Mouse (Mus musculus): Measurements from ENCODE around the gene Col11a2. TPM values are rescaled to one million over a fixed set of nuclear protein-coding genes. Genes with fewer than 3 reads are reported as not detected.

Col11a2 gene
- total RNA-seq, 2 experiments from 2014 or later: 0.42 to 2.9 TPM

DNA sequence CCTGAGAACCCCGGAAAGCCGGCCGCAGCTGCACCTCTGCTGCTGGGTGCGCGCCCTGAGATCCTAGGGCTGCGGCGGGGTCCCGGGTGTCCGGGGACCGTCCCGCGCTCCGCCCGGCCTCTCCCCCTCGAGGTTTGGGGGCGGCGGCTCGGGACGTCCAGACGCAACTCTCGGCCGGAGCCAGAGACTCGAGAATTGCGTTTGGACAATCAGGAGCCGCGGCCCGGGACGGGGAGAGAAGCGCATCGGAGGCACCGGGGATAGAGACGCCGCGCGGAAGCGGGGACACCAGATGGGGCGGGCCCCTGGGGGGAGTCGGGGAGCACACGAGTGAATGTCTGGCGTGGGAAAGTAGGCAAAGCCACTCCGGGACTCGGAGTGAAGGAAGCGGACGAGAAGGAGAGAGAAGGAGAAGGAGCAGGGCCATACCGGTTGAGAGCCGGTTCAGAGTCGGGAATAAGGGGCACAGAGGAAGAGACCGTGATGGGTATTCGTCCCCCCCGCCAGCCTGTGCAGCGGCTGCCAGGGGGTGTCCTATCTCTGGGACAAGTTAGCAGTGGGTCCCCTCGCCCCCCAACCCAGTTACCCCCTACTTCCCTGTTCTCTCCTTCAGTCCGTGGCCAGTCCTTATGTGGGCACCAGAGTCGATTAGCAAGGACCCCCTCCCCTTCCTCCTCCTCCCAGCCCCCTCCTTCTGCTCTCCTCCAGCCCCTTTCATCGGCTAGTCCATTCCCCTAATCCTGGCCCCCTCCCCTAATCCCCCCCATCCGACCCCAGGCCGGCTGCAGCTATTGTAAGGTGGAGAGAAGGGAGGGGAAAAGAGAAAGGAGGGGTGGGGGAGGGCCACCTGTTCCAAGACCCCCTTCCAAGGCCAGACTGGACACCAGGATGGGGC, 14.1 kb upstream of the Col11a2 start:
- no peak for ATAC-seq (replicated peaks; ENCODE audit: low FRiP score, poor library complexity, severe bottlenecking)

DNA sequence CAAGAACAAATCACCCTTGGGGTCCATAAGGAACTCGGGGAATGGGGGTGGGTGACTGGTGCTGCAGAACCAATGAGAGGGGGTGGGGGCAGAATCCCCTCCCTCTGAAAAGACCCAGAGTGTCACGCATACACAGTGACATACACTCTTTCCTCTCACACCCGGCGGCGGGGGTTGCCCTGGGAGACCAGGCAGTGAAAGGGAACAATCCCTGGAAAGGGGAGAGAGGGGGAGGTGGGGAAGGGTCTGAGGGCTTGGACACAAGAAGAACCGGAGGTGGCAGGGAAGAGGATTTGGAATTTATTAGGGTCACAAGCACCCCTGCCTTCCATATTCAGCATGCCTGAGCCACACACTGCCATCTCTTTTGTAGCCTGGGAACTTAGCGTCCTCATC, 13.5 kb upstream of the Col11a2 start:
- ATAC-seq (replicated peaks; ENCODE audit: low FRiP score, poor library complexity, severe bottlenecking): no peak

DNA sequence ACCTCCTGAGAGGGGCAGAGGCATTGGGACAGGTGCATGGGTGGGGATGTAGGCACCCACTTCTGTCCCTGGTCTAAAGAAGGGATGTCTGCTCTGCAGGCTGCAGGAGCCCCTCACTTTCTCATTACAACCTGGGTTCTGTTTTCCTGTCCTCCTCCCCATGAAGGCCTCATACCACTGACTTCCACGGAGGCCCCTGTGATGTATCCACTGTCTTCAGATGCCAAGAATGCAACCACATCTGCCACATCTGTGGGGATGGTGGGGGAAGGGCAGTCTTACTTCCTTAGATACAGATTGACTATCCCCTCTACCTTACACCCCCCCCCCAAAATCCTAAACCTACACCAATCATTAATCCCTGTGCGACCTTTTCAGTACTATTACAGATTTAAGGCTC, 13.0 kb upstream of the Col11a2 start:
- ATAC-seq (replicated peaks; ENCODE audit: low FRiP score, poor library complexity, severe bottlenecking): no peak

DNA sequence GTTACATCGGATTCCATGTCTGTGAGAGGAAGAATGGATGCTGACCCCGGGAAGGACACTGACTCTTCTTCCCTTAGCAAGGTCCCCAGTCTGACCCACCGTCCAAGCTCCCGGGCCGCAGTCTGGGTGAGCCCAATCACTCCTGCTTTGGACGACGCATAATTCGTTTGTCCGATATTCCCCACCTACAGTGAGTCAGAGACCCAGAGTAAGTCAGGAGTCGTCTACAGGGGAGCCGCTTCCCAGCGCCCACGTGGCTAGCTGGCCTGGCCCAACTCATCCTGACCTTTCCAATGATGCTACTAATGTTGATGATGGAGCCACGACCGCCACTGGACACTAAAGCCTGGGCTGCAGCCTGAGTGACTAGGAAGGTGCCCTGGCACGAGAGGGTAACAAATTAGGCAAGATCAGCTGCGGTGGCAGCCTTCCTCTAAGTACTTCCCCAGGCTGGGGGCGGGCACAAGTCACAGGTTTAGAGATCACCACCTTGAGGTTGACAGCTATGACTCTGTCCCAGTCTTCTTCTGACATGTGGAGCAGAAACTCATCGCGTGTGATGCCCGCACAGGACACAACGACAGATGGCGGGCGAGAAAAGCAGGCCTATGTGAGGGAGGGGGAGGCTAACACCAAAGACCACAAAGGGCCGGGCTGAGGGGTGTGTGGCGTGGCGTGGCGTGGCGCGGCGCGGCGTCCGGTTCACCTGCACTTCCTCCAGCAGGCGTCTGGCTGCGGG, 12.2 kb upstream of the Col11a2 start:
- no peak for ATAC-seq (replicated peaks; ENCODE audit: low FRiP score, poor library complexity, severe bottlenecking)

DNA sequence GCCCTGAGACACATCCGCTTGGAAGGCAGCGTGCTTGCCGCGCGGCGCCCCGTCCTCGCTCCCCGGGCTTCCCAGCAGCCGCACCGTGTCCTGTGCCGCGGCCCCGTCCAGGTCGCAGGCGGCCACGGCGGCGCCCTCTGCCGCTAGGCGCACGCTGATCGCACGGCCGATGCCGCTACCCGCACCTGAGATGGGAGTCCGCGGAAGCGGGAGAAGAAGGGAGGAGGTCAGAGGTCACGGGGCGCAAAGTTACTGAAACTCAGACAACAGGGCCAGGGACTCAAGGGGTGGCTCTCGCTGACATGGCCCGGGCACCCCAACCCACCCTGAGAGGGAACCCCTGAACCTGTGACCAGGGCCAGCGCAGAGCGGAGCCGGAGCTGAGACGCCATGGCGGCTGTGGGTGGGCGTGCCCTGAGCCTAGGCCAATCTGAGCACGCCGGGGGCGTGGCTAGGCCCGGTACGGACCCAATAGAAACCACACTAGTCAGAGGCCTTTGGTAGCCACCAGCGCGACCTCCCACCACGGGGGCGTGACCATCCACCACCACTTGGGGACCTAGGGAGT, 11.5 kb upstream of the Col11a2 start, which contains the start of gene H2-Ke6:
TSS of gene H2-Ke6 (minus strand) at position 405 of the 568 bp plus-strand sequence.
- peak; percentile 72 for ATAC-seq (replicated peaks; ENCODE audit: low FRiP score, poor library complexity, severe bottlenecking)

DNA sequence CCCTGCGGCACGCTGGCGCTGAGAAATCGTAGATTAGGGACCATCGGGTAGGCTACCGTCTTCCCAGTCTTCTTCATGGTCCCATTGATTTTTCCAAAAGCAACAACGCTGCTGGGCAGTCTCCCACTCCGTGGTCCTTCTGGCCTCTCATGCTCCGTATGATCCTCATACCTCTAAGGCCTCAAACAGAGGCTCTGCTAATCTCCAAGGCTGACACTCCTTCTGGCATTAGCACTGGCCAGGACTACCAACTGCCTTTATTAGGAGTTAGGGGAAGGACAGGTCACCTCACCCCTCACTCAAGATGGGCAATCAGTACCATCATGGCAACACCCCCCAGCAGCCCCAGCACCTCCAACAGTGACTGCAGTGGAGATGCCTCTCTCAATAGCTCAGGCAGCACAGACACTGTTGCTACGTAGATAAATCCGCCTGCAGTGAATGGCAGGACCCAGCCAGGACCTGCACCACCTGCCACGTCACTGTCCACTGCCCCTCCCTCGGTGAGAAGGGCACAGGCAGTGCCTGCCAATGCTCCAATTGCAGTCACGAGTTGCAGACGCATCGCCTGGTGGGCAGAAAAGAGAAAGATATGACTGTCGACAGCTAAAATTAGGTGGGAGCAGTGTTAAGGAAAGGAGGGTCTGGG, 10.6 kb upstream of the Col11a2 start:
- no peak for ATAC-seq (replicated peaks; ENCODE audit: low FRiP score, poor library complexity, severe bottlenecking)

DNA sequence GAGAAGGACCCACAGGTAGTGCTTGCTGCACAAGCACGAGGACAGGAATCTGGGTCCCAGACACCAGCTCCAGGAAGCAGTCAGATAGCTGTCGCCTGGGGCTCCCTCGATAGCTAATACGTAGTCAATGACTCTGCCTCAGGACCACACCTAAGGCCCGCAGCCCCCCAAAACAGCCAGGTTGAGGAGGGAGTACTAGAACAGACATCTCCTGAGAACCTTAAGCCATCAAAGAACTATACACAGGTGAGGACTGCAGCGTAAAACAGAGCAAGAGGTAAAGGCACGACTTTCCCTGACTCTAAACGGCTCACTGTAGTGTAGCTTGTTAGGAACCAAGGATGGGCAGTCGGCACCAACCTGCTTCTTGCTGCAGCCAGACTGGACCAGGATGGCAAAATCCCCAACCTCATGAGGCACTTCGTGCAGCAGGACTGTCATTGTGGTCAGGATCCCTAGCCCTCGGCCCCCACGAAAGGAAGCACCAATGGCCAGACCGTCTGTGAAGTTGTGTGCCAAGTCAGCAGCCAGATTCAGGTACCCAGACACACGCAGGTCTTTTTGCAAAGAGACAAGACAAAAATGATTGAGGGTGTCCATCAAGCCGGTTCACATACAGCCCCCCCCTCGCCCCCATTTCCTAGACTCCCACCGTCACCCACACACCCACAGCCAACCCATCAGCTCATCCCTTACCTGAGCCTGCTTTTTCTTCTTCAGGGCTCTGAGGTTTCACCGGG, 9.9 kb upstream of the Col11a2 start:
- no peak for ATAC-seq (replicated peaks; ENCODE audit: low FRiP score, poor library complexity, severe bottlenecking)

DNA sequence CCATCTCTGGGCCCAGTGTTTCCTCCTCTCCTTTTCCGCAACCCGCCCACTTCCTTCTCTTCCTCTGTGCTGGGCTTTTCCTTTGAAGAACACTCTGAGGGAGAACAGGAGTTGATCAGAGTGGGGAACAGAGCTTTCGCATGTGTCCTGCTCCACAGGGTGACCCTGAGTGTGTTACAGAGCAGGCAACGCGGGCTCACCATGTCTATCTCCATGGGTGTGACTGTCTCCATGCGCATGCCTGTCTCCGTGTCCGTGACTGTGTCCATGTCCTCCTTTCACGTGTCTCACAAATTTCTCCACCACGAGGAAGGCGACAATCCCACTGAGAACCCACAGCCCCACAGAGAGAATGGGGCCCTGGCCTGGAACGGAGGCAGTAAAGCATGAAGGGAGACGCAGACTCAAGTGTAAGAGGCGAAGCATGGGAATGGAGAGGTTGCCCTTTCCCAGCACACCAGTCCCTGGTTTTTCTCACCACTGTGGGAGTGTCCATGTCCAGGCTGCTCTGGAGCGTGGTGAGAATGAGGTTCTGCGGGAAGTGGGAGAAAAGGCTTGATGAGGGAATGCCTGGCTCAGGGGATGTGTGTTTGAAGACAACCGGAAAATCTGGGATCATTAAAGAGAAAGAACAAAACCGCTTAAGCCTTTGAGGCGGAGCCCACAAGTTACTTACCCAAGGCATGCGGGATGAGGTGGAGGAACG, 9.2 kb upstream of the Col11a2 start:
- ATAC-seq (replicated peaks; ENCODE audit: low FRiP score, poor library complexity, severe bottlenecking): no peak

DNA sequence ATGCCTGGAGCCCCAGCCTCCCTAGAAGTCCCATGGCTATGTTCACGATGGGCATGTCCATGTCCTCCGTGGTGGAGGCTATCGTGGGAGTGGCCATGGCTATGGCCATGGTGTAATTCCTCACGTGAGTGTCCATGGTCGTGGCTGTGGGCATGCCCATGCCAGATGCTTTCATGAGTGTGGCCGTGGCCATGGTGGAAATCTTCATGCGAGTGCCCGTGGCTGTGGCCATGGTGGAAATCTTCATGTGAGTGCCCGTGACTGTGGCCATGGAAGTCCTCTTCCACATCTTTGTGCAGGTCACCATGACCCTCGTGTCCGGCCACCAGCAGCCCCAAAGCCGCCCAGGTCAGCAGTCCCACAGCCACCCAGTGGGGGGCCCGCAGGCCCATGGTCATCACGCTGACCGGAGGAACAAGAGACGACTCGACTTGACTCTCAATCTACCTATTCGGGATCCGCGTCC, 8.3 kb upstream of the Col11a2 start:
- peak; percentile 5; the same call in 1 of the 2 replicates for ATAC-seq (replicated peaks; ENCODE audit: low FRiP score, poor library complexity, severe bottlenecking)

DNA sequence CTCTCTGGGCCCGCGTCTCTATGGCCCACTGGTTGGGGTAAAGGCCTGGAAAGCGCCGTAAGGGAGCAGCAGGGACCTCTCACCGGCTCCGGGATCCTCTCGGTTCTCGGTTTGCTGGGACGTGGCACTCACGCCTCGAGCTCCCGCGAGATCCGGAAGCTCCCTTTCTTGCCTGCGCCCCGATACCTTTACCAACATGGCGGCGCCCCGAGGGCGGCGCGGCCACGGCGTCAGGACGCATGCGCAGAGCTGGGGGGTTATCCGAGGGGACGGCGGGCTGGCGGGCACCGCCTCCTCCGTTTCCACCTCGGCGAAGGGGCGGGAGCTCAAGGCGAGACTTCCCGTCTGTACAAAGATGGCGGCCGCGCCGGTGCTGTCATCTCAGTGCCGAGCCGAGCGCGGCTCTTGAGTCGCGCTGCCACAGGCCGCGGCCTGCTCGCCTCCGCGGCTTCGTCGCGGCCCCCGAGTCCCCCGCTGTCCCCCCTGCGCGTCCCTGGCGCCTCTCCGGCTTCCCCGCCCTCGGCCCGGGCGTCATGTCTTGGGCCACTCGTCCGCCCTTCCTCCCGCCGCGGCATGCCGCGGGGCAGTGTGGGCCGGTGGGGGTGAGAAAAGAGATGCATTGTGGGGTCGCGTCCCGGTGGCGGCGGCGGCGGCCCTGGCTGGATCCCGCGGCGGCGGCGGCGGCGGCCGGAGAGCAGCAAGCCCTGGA, 7.6 kb upstream of the Col11a2 start, which contains the start of the genes Slc39a7 and Rxrb:
TSS of gene Slc39a7 (minus strand) at position 218 of the 709 bp plus-strand sequence.
TSS of gene Rxrb (plus strand) at position 348 of the 709 bp plus-strand sequence.
- ATAC-seq (replicated peaks; ENCODE audit: low FRiP score, poor library complexity, severe bottlenecking): peak; percentile 78

DNA sequence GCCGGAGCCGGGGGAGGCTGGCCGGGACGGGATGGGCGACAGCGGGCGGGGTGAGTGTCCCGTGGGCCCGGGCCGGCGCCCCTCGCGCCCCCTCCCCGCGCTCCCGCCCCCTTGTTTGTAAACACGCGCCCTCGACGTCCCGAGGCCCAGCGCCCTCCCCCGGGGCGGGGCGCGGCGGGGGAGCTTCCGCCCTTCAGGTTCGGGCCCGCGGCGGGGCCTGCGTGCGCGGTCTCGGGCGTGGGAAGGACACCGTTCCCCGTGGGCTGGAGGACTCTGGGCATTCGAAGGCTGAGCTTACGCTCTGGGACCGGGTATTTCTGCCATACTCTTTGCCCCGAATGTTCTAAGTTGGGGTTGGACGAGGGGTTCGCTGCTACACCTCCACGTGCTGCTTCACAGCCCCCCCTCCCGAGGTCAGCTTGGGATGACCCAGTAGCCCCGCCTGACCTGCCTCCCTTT, 7.0 kb upstream of the Col11a2 start:
- ATAC-seq (replicated peaks; ENCODE audit: low FRiP score, poor library complexity, severe bottlenecking): peak; percentile 30; the same call in 1 of the 2 replicates

DNA sequence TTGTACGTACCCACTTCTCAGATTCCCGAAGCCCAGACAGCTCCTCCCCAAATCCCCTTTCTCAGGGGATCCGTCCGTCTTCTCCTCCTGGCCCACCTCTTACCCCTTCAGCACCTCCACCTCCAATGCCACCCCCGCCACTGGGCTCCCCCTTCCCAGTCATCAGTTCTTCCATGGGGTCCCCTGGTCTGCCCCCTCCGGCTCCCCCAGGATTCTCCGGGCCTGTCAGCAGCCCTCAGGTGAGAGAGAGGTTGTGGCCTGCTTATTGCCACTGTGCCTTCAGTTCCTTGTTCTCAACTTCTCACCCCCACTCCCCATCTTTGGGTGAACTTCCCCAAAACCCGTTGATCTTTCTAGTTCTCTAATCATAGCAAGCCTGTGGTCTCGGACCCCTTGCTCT, 6.4 kb upstream of the Col11a2 start:
- ATAC-seq (replicated peaks; ENCODE audit: low FRiP score, poor library complexity, severe bottlenecking): no peak

DNA sequence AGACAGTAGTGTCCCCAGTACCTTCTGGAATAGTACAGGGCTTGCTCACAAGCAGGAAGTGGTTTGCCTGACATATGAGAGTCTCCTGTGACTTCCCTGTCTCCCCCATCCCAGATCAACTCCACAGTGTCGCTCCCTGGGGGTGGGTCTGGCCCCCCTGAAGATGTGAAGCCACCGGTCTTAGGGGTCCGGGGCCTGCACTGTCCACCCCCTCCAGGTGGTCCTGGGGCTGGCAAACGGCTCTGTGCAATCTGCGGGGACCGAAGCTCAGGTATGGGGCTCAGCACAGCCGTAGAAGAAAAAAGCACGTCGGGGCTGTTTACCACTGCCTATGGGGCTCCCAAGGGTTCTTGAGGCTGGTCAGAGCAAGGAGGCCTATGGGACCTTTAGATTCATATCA, 5.8 kb upstream of the Col11a2 start:
- no peak for ATAC-seq (replicated peaks; ENCODE audit: low FRiP score, poor library complexity, severe bottlenecking)

DNA sequence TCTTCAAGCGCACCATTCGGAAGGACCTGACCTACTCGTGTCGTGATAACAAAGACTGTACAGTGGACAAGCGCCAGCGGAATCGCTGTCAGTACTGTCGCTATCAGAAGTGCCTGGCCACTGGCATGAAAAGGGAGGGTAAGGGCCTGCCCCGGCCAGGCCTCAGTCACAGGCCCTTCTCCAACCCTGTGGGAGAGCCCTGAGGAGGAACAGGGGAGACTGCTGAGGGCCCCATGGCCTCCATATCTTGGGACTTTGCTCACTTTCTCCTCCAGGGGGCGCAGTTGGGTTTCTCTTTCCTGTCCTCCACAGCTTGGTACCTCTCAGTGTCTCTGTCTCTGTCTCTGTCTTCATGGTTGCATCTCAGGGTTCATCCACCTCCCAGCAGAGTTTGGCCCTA, 5.2 kb upstream of the Col11a2 start:
- ATAC-seq (replicated peaks; ENCODE audit: low FRiP score, poor library complexity, severe bottlenecking): peak; percentile 54

DNA sequence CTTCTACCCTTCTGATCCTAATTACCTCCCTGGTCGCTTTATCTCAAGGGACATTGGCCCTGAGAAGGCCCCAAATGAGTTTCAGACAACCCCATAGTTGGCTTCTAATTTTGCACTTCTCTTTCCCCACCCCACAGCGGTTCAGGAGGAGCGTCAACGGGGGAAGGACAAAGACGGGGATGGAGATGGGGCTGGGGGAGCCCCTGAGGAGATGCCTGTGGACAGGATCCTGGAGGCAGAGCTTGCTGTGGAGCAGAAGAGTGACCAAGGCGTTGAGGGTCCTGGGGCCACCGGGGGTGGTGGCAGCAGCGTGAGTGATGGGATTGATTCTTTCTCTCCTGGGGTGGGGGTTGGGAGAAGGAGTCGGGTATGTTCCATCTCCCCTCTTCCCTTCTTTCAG, 3.7 kb upstream of the Col11a2 start:
- no peak for ATAC-seq (replicated peaks; ENCODE audit: low FRiP score, poor library complexity, severe bottlenecking)

DNA sequence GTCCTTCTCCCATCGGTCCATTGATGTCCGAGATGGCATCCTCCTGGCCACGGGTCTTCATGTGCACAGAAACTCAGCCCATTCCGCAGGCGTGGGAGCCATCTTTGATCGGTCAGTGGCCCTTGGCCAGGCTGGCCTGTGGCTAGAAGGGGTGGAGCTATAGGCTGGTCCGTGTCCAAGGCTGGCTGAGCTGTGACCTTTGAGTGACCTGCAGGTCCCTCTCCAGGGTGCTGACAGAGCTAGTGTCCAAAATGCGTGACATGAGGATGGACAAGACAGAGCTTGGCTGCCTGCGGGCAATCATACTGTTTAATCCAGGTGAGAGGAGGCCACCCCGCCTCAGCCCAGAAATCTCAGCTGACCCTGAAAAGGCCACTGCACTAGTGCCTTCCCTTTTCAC, 2.6 kb upstream of the Col11a2 start:
- ATAC-seq (replicated peaks; ENCODE audit: low FRiP score, poor library complexity, severe bottlenecking): no peak

DNA sequence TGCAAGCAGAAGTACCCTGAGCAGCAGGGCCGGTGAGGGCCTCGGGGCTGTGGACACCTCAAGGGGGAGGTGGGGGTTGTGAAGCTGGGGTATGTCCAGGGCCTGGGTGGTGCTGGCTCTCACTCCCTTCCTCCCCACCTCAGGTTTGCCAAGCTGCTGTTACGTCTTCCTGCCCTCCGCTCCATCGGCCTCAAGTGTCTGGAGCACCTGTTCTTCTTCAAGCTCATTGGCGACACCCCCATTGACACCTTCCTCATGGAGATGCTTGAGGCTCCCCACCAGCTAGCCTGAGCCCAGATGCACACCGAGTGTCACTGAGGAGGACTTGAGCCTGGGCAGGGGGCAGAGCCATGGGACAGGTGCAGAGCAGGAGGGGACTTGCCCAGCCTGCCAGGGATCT, 2.0 kb upstream of the Col11a2 start:
- ATAC-seq (replicated peaks; ENCODE audit: low FRiP score, poor library complexity, severe bottlenecking): no peak

DNA sequence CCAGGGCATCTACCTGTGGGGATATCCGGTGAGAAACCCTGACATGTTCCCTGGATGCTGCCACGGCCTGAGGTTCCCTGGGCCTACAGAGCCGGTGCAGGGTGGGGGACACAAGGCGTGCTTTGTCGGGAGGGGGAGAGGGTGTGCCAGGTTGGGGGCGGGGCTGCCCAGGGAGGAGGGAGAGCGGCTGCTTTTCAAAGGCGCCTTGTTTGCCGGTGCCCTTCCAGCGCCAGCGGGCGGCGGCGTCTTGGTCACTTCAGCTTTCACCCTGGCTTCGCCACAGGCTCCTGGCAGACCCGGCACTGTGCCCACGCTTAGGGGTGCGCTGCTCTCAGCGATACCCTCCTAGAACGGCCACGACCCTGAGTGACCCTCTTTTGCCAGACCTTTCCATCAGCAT, 797 bp upstream of the Col11a2 start:
- ATAC-seq (replicated peaks; ENCODE audit: low FRiP score, poor library complexity, severe bottlenecking): no peak

All from erythroid progenitor cell, adult 5-6 weeks (primary cell).